Mouse (Mus musculus) skeletal muscle tissue, adult 2 months (tissue): ENCODE measurements around the gene Fibin.

Experiments used
- DNase-seq: peaks from one replicate; pipeline ENCODE4 v3.0.0-alpha.2; 2012; ENCODE audit warnings: low read depth, low spot score

The Fibin gene

DNA sequence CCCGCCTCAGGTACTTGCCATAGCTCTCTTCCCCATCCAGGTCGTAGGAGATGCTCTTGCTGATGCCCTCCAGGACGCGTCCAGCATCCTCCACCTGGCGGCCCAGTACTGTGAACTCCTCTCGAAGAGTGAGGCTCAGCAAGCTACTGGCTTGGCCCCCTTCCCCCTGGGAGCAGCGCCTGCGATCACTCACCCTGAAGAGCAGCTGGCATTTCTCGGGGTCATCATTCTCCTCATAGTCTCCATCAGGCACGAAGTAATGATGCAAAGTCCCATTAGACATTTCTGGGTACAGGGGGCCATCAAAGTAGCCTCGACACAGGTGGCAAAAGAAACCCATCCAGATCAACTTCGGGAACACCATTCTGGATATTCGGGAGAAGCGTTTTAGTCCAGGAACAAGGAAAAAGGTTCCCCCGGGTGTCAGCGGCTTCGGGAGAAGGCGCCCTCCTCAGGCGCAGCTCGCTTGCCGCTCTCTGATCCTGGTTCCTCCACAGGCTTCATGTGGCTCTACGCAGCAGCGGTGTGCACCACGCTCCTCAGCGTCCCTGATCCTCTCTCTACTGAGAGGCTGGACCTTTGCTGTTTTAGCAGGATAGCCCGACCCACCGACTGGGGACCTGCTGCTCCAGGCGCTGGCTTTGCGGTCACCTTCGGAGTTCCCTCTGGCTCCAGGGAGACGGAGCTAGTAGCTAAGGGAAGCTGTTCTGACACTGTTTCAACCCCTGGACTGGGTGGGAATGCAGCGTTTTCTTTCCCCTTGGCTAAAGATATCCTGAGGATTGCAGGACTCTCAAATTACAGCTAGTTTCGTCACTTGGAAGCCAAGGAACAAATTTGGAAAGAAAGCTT lies at the start of gene Fibin:
TSS of gene Fibin (minus strand) at position 752 of the 852 bp plus-strand sequence.
- DNase-seq, result peak; percentile 64

DNA sequence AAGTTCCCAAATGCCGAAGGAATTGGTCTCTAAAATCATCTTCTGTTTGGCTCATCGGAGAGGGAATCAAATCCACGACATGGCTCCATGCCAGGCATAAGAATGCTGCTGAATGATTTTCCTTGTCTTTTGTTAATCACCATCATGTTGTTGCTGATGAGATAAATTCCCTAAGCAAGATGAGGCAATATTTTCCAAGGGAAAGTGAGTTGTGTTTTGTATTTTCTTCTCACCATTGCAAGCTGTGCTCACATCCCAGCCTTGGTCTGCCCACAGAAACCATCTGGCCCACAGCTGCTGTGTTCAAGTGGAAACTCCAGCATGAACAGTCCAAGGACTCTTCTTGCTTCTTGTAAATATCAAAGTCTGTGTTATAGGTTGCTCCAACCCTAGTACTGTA lies 48.4 kb upstream of the Fibin start:
- peak; percentile 77 for DNase-seq

DNA sequence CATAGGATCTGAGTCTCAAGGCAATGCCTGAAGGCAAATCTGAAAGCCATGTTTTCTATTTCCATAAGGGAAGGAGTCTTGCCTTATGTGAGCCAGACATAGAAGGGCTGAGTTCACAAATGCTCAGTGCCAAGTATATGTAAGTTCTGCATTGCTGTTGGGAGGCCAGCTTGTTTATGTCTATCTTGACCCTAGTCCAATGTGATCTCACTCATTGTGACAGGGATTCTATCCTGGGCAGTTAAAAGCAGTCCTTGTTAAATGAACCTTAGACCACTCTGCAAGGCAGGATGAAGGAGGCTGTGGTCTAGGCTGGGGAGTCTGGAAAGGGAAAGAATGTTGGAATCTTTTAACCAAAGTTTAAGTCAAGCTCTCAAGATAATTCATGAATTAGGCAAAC lies 45.8 kb upstream of the Fibin start:
- DNase-seq, result no peak

DNA sequence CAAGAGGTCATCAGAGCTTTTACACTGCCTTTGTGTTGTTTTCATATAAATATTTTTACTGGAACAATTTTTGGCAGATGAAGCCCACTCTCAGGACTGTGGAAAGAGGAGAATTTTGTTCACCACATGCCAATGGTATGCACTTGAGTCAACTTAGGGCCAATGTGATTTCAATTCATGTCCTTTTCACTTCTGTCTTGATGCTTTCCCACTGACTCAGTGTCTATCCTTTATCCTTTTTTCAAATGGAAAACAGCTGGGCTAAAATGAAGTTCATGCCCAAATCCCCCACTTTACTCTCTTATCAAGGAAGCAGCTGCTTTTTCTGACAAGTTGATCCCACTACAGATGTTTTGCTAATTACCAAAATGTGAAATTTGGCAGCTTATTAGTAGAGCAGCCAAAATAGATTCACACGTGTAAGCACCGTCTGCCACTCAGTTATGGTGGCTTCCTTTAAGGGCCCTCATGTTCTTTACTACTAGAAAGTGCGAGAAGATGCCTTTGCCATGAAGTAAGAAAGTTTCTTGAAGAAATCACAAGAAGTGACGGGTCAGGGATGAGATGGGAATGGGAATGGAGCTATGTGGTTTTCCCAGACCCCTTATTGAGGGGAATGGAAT lies 29.8 kb upstream of the Fibin start:
- no peak for DNase-seq

DNA sequence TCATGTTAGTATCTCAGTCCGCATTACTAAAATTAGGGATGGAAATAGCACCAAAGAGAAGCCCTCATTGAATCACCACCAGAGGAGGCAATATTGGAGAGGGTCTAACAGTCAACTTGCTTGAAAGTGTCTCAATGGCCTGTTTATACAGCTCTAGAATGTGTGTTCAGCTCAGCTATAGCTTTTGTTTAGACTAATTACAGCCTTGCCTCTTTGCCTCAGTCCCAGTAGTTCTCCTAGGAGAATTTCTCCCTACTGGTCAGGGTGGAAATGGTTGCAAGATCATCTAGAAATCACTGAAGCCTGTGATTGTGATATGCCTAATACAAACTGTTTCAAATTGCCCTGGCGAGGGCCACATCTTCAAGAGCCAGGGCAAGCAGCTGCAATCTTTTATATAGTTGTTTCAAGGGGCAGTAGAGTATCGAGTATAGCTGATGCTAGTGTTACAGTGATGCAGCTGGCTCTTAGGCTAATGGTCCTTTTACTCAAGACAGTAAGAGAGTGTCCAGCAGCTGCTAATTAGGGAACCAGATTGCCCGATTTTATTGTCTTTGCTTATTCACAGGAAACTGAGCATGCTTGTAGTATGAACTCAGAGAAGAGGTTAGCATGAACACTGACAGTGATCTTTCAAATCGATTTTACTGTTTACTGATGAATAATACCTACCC lies 27.9 kb upstream of the Fibin start:
- DNase-seq, result no peak

DNA sequence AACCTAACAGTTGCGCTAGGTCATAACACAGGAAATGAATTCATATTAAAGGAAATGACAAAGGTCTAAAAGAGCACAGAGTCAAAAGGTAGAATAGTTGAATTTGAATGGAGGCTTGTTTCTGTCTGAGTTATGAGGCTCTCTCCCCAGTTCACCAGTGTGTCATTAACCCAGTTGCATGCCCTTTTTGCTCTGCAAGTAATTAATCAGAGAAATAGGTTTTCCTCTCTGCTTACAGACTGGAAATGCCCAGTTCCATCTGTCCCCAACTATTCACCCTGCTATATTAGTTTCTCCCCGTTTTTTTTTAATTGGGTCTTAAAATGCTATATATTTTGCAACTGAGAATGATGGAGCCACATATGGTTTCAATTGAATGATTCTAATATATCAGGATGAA lies 16.8 kb upstream of the Fibin start:
- DNase-seq, result no peak

DNA sequence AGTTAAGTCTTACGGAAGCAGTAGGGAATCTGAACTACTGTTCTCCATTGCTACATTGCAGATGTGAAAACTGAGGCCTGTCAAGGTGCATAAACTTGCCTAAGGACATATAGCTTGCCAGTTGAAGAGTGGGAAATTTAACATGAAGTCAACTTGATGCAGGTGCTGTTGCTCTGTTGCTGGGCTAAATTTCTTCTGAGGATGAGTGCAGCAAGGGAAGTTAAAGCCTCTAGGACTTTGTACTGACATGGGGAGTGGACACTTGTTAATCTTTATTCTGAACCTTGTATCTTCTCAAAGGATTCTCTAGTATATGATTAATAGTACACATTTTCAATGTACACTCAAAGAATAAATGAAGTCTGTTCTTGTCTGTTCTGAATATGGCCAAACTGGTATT lies 13.7 kb upstream of the Fibin start:
- no peak for DNase-seq

DNA sequence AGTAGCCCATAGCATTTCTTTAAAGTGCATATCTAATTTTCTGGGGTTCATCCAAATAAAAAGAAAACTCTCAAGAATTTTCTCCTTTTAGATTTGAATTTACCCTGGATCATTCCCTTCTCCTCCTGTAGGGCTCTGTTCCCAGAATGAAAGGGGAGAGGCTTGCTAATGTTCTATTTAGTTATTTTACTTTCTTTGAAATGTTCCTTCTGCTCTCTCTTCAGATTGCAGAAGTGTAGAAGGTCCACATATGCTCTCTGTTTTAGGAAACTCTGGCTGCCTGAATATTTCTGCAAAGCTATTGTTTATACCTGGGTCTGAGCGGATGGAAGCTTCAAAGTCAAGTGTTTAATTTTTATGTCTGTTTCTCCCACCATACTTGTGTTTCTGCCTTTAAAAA lies 12.5 kb upstream of the Fibin start:
- DNase-seq, result no peak

DNA sequence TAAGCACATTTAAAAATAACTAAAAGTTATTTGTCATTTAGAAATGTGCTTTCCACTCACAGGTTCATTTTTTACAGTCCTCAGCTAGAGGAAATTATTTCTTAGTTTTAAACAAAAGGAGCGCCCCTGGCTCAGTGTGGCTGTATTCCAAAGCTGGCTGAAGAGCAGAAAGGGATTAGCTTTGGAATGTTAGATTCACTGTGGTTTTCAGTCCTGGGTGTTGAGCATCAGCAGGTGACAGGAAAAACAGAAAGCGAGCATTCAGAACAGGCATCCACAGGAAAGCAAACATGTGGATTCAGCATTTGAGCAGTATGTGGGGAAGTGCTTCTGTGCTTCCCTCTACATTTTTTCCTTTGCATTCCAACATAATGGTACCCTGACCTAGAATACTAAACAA lies 10.2 kb upstream of the Fibin start:
- DNase-seq, result no peak

DNA sequence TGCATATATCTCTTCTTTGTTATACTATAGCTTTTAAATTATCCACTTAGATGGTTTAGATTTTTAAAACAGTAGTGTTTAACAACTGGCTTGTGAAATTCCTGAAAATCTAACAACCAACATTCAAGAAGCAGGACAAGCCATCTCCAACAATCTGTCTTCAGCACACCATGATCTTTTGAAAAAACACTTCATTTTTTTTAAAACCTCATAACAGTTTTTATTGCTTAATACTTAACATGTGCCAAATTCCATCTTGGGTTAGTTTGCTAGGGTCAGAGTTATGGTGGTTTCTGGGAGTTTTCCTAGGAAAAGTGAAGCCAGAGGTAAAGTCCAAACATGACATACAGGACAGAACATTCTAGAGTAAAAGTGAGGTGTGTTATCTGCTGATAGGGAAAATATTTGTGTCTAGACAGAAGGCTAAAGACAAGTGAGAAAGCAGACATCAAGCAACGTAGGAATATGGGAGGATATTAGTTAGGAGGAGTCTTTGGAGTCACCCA lies 4.5 kb upstream of the Fibin start:
- no peak for DNase-seq

DNA sequence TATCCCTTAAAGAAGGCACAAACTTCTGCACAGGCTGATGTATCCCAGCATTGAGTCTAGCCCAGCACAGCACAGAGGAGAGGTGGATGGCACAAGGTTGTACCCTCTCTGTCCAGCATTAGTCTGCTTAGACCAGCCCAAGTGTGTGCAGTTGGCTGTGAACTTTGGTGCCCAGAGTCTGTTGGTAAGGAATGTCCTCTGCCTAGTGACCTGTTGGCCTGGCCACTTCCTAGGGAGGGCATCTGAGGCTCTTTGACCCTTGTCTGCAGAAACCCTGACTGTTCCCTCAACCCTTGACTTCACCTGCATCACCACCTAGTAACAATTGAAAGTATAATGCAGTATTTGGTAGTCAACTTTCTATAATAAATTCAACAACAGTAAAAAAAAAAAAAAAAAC lies 2.4 kb upstream of the Fibin start:
- DNase-seq, result no peak

DNA sequence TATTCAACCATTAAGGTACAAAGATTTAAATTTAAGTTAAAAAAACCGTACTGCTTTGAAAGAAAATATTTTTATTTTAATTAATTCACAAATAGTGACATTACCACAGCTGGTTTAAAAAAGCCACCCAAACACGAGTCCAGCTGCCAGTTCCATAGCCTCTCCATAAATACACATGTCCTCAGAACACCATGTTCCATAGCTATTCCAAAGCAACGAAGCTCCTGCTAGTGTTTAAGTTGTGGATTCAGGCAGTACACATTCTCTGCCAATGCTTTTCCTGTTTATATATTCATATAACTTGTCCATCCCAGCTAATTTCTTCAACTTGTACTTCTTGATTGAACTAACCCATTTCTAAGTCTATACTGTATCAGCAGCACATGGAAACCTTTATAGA lies 872 bp upstream of the Fibin start:
- DNase-seq, result no peak

DNA sequence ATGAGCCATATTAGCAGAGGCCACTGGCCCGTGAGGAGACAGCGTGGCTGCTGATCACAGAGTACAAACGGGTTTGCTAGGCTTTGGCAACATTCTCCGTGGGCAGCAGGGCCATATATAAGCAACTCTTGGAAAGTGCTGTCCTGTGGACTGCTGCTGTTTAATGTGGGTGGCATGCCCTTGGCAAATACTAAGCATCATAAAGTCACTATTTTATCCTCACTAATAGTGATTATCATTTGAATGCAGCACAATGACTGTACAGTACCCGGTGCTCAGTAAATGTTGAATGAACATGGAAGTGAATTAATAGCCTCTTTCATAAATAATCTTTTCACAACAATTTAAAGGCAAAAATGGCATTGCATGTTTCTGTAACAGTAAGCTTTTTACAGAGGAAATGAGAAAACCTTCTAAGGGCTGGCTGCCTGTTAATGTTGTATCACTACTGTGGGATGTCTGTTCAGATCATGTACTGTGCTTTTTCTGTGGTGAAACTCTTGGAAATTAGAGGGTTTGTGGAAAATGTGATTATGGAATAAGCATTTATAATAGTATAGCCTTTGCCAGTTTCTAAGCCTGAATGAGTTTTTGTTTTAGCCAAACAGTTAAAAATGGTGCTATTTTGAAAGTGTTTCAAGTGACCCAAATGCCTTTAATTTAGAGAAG lies 9.5 kb downstream of the Fibin start:
- no peak for DNase-seq

DNA sequence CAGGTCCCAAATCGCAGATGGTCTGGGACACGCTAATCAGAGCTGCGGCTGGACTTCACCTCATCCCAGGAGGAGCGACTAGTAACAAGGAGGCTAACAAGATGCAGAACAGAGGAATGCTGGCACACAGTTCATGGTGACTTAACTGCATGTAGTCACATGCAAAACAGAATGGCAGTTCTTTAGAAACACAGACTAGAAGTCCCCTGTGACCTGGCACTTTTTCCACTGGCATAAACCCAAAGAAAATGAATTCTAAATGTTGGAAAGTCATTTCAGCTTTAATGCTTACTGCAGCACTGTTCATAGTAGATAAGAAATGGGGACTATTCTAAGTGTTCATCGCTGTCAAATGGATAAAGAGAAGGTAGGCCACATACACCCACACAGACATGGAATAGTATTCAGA lies 11.1 kb downstream of the Fibin start:
- no peak for DNase-seq

DNA sequence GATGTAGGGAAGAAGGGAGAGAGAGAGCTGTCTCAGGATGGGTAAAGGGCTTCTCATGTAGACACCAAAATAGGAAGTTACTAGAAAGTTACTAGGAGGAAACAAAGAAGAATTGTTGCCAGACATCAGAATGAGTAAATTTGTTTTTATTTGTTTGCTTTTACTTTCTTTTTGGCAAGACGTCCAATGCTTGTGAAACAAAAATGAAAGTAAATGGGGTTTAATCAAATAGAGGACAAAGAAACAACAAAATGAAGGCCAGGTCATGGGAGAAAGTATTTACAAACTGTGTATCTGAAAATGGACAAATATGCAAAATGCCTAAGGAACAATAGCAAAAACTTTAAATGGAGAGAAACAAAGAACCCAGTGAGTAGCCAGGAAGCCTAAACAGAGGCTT lies 11.6 kb downstream of the Fibin start:
- no peak for DNase-seq

DNA sequence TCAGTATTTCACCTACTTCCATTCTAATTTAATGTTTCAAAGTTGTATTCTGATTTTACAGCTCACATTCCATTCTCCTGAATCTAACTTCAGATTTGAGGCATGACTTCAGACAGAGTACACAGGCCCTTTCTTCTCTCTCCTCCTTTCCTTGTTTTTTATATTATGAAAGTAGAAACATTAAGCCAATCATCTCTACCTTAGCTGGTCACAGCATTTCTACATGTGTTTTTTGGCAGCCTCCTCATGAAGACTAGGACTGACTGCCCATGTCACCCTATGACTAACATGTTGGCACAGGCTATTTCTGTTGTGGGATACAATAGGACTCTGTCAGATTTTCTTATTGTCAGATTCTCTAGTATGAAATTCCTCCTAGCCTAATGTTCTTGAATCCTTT lies 34.0 kb downstream of the Fibin start:
- no peak for DNase-seq

DNA sequence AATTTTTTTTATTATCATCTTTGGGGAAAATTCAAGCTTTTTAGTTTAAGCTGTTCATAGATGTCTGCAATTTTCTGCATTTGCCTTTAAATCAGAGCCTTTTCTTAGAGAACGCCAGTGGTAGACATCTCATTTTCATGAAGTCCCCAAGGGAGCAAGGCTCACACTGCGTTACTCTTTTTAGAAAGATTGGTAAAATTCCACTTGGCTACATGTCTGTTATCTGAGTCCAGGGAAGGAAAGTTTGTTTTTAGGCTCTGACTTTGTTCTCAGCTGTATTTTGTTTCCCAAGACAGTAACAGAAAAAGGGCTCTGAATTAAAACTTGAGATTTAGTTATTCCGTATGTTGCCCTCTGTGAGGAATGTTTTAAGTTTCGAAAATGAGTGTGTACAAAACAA lies 43.0 kb downstream of the Fibin start:
- peak; percentile 43 for DNase-seq

DNA sequence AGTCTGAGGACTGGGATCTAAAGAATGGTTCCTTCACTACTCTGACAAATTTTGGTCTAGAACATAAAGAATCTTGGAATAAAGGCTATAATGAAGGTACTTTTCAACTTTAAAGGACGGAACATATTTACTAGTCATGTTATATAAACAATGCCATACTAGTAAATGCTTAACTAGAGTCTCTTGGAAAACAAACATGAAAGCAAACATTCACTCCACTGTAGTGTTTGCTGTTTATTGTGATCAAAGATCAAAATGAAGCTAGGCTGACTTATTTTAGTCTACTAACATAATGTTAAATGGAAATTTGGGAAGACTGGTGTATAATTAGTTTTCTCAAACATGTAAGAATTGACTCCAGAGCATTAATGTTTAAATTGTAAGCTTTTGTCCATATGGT lies 43.7 kb downstream of the Fibin start:
- no peak for DNase-seq

DNA sequence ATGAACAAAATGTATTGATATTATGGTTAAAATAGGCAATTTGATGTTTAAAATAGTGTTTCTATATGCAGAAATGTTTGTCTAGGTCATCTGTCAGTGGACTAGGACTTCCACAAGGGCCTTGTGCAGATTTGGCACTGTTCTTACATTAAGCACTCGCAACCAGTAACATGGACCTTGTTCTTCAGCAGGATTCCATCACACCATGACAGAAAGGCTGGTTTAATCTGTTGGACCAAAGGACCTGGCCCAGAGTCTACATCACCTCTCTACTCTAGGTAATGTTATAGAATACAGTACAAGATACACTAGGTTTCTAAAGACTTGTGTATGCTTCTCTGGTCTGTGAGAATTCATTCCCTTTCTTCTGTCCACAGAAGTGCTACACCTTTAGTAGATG lies 44.3 kb downstream of the Fibin start:
- no peak for DNase-seq

DNA sequence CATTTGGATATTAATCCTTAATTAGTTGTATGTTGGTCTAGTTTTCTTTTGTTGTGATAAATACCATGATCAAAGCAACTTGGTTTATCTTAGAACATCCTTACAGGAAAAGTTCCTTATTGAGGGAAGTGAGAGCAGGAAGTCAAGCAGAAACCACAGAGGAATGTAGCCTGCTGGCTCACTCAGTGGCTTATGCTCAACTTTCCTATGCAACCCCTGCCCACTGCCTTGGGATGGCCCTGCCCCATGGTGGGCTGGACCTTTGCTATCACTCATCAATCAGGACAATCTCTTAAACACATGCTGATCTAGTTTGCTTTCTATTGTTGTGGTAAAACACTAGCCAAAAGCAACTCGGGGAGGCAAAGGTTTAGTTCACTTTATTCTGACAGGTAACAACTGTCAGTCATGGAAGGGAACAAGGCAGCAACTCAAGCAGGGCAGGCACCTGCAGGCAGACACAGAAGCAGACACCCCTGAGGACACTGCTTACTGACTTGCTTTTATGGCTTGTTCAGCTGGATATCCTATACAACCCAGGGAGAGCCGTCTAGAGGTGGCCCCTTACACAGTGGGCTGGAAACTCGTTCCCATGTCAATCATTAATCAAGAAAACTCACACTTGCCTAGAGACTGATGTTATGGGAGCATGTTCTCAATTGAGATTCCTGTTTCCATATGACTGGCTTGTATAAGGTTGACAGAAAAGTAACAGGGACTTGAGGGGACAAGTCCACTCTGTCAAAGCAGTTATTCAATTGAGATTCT lies 46.7 kb downstream of the Fibin start:
- DNase-seq, result no peak

DNA sequence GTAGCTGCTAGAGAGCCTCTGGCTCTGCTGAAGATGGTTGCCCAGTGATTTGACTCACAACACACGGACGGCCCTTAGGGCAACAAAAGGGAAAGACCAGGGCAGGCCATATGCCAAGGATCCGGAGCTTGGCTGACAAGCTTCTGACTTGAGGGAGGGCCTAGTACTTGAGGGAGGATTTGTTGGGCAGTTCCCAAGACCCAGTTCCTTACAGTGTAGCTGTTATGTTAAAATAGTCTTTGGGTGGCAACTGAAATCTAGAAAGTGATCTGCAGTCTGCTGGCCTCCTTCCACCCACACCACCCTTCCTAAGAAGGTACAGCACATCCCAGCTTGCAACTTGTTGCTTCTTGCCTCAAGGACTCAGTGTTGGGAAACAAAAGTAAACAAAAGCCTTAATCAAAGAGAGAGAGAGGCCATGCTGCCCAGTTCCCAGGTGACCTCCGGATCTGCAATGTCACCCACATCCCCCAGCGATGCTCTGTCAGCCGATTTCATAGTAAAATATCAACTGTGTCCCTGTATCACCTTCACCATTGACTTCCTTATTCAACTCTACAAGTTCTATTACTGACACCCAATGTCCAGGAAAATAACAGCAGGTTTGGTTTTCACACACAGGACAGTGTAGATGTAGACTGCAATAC lies 48.4 kb downstream of the Fibin start, which contains the start of gene Bbox1:
TSS of gene Bbox1 (minus strand) at position 52 of the 647 bp plus-strand sequence.
- peak; percentile 12 for DNase-seq
